Mouse (Mus musculus): ENCODE measurements around the gene Slc22a29. TPM values are rescaled to one million over a fixed set of nuclear protein-coding genes. Genes with fewer than 3 reads are reported as not detected.
"Not testable (repeated sequence)": the region's sequence is repeated elsewhere in the genome, so short reads cannot be mapped to it uniquely, and the experiment has no call there.

Slc22a29 gene
- total and polyA plus RNA-seq, 3 experiments = not detected

DNA sequence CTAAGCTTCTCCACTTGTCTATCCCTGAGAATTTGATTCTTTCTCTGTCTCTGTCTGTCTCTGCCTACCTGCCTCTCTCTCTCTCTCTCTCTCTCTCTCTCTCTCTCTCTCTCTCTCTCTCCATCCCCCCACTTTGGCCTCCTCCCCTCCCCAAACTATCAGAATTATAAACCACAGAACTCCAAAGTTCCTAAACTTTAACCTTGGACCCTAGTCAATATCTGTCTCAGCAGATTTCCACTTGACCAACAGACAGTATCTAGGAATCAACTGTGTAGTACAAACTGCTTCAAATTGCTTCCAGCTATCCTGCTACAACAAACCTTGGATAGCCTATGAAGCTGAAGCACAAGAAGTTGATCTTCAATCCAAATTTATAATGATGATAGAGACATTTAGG is 10.2 kb upstream of the Slc22a29 start:
- TF ChIP-seq RCOR1 (IDR thresholded peaks at IDR 0.05; ENCODE audit: low read depth, low read length) (no peak), MEF2A (IDR thresholded peaks at IDR 0.05; ENCODE audit: extremely low read depth, insufficient replicate concordance, low read depth, low read length, poor library complexity, severe bottlenecking) (no peak), JUND (IDR thresholded peaks at IDR 0.05; ENCODE audit: low read depth, low read length) (no peak)
- no peaks in the 10 kb centered on the region for H3K79me2 ChIP-seq (ENCODE audit: control insufficient read depth, insufficient read depth, low read length, poor library complexity)
- DNase-seq (ENCODE audit: low read depth, low spot score) = no peak

DNA sequence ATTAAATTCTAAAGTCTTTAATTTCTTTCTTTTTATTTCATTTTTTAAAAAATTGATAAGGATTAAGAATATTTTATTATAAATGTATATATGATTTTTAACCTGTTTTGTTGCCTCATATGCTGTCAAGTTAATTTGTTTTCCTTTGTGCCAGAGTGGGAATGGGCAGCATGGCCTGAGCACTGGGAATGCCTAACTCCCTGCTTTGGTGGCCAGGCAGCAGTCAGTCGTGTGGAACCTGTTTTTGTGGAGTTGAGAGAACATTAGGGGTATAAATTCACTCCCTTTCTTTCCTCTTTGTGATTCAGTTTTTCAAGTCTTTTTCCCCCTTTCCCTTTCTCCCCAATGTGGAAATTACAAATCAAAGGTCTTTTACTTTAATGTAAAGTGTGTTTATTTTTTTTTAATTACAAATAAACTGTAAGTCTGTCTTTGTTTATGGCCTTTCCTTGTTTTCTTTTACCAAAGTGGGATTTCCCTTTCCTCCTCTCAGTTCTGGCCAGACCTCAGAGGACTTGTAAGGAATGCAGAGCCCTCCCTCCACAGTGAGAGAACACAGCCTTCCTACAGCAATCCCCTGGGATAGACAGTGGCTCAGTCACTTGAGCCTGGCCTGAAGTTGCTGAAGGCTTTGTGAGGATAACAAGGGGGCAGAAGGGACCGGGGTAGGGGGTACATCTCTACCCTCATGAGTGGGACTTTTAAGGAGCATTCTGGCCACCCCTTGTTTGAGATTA is 69.7 kb downstream of the Slc22a29 start:
- no peak overlapping the region for H3K9ac ChIP-seq (ENCODE audit: control insufficient read depth, low read depth, low read length, poor library complexity, severe bottlenecking)
- H3K79me2 ChIP-seq (ENCODE audit: control insufficient read depth, insufficient read depth, low read length, poor library complexity) = no peaks in the 10 kb centered on the region
- H3K4me1 ChIP-seq (ENCODE audit: control insufficient read depth in 1 of 2, insufficient read depth in 2 of 2, low read length in 2 of 2) = no peaks in the 10 kb centered on the region
- H3K4me3 ChIP-seq (ENCODE audit: control insufficient read depth in 1 of 2, insufficient read depth in 1 of 2, low read depth in 2 of 2, low read length in 2 of 2) = no peak overlapping the region
- H3K9me3 ChIP-seq (replicated peaks; ENCODE audit: insufficient read depth, low read length) = no peaks in the 10 kb centered on the region
- H3K36me3 ChIP-seq (ENCODE audit: control insufficient read depth in 1 of 2, insufficient read depth in 2 of 2, low read length in 2 of 2) = no peaks in the 10 kb centered on the region
- no peak overlapping the region for H3K27ac ChIP-seq (ENCODE audit: control insufficient read depth, low read depth, low read length)
- DNase-seq (ENCODE audit: low read depth, low spot score) = no peak
- no peaks in the 10 kb centered on the region for H3K27me3 ChIP-seq (ENCODE audit: control insufficient read depth in 1 of 2, insufficient read depth in 2 of 2, low read length in 2 of 2)
- TF ChIP-seq TCF12 (IDR thresholded peaks at IDR 0.05; ENCODE audit: low read depth, low read length) (no peak), TAL1 (IDR thresholded peaks at IDR 0.05; ENCODE audit: low read length) (no peak), NELFE (IDR thresholded peaks at IDR 0.05; ENCODE audit: low read depth, low read length) (no peak), TBP (IDR thresholded peaks at IDR 0.05; ENCODE audit: low read depth, low read length) (no peak), MAFK (IDR thresholded peaks at IDR 0.05; ENCODE audit: borderline replicate concordance, low read depth, low read length) (no peak), POLR2A (IDR thresholded peaks at IDR 0.05; ENCODE audit: control insufficient read depth in 1 of 2, insufficient read depth in 1 of 2, low read depth in 1 of 2, low read length in 2 of 2, poor library complexity in 1 of 2) (no peak), BHLHE40 (IDR thresholded peaks at IDR 0.05; ENCODE audit: borderline replicate concordance, low read depth, low read length) (no peak), RAD21 (IDR thresholded peaks at IDR 0.05; ENCODE audit: low read depth, low read length) (no peak), CHD2 (IDR thresholded peaks at IDR 0.05; ENCODE audit: low read length) (no peak), MEF2A (IDR thresholded peaks at IDR 0.05; ENCODE audit: extremely low read depth, insufficient replicate concordance, low read depth, low read length, poor library complexity, severe bottlenecking) (no peak), MYC (IDR thresholded peaks at IDR 0.05; ENCODE audit: low read depth, low read length) (no peak)

More for the DNA sequence above, 10.2 kb upstream of the Slc22a29 start:
- H3K36me3 ChIP-seq (ENCODE audit: control insufficient read depth in 1 of 2, insufficient read depth in 2 of 2, low read length in 2 of 2) = no peaks in the 10 kb centered on the region
- no peak overlapping the region for H3K27ac ChIP-seq (ENCODE audit: control insufficient read depth, low read depth, low read length)
- no peaks in the 10 kb centered on the region for H3K4me1 ChIP-seq (ENCODE audit: control insufficient read depth in 1 of 2, insufficient read depth in 2 of 2, low read length in 2 of 2)
- H3K4me3 ChIP-seq (ENCODE audit: control insufficient read depth in 1 of 2, insufficient read depth in 1 of 2, low read depth in 2 of 2, low read length in 2 of 2) = no peak overlapping the region
- no peak overlapping the region for H3K9ac ChIP-seq (ENCODE audit: control insufficient read depth, low read depth, low read length, poor library complexity, severe bottlenecking)
- no peaks in the 10 kb centered on the region for H3K27me3 ChIP-seq (ENCODE audit: control insufficient read depth in 1 of 2, insufficient read depth in 2 of 2, low read length in 2 of 2)
- H3K9me3 ChIP-seq (replicated peaks; ENCODE audit: insufficient read depth, low read length) = no peaks in the 10 kb centered on the region

DNA sequence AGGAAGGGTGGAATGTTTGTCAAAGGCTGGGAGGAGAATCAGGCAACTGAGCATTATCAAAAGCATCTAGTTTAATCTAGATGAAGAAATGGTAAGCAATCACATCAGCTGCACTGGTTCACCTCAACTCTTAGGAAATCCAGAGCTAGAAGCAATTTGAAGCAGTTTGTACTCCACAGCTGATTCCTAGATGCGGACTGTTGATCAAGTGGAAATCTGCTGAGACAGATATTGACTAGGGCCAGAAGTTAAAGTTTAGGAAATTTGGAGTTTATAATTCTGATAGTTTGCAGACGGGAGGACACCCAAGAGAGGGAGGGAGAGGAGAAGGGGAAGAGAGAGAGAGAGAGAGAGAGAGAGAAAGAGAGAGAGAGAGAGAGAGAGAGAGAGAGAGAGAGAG is 76.0 kb downstream of the Slc22a29 start:
- H3K9me3 ChIP-seq (replicated peaks; ENCODE audit: insufficient read depth, low read length); H3K27ac ChIP-seq (ENCODE audit: control insufficient read depth, low read depth, low read length); H3K9ac ChIP-seq (ENCODE audit: control insufficient read depth, low read depth, low read length, poor library complexity, severe bottlenecking); H3K4me1 ChIP-seq (ENCODE audit: control insufficient read depth in 1 of 2, insufficient read depth in 2 of 2, low read length in 2 of 2); H3K36me3 ChIP-seq (ENCODE audit: control insufficient read depth in 1 of 2, insufficient read depth in 2 of 2, low read length in 2 of 2); H3K27me3 ChIP-seq (ENCODE audit: control insufficient read depth in 1 of 2, insufficient read depth in 2 of 2, low read length in 2 of 2); H3K4me3 ChIP-seq (ENCODE audit: control insufficient read depth in 1 of 2, insufficient read depth in 1 of 2, low read depth in 2 of 2, low read length in 2 of 2); H3K79me2 ChIP-seq (ENCODE audit: control insufficient read depth, insufficient read depth, low read length, poor library complexity); DNase-seq (ENCODE audit: low read depth, low spot score): not testable (repeated sequence)

DNA sequence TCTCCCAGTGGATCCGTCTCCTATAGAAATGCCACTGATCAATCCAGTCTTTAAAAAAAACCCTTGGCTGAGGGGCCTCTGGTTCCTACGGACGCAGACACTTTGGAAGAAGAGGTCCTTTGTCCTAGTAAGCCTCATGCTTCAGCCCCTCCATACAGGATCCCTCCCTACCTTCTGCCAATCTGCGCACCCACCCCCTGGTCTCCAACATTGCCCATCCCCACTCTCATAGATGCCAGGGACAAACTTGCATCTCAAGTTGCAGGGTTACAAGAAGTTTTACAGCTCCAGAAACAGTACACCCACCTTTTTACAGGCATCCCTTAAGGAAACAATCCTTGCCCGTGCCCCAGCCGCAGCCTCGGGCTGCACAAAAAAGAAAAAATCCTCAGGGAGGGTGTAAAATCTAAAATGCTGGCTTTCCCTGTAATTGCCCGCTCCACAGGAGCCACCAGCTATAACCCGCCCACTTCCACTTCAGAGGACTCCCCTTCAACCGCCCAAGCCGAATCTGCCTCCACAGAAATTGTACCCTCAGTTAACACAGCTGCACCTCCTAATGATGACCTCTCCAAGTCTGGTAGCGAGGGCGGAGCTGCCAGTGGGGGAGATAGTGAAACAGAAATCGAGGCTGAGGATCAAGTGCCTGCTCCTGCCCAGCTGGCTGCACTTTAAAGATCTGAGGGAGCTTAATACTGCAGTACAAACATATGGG is 84.4 kb downstream of the Slc22a29 start:
- DNase-seq (ENCODE audit: low read depth, low spot score); H3K36me3 ChIP-seq (ENCODE audit: control insufficient read depth in 1 of 2, insufficient read depth in 2 of 2, low read length in 2 of 2); H3K9me3 ChIP-seq (replicated peaks; ENCODE audit: insufficient read depth, low read length); H3K27ac ChIP-seq (ENCODE audit: control insufficient read depth, low read depth, low read length); H3K9ac ChIP-seq (ENCODE audit: control insufficient read depth, low read depth, low read length, poor library complexity, severe bottlenecking); H3K79me2 ChIP-seq (ENCODE audit: control insufficient read depth, insufficient read depth, low read length, poor library complexity); H3K27me3 ChIP-seq (ENCODE audit: control insufficient read depth in 1 of 2, insufficient read depth in 2 of 2, low read length in 2 of 2); H3K4me3 ChIP-seq (ENCODE audit: control insufficient read depth in 1 of 2, insufficient read depth in 1 of 2, low read depth in 2 of 2, low read length in 2 of 2); H3K4me1 ChIP-seq (ENCODE audit: control insufficient read depth in 1 of 2, insufficient read depth in 2 of 2, low read length in 2 of 2): not testable (repeated sequence)

DNA sequence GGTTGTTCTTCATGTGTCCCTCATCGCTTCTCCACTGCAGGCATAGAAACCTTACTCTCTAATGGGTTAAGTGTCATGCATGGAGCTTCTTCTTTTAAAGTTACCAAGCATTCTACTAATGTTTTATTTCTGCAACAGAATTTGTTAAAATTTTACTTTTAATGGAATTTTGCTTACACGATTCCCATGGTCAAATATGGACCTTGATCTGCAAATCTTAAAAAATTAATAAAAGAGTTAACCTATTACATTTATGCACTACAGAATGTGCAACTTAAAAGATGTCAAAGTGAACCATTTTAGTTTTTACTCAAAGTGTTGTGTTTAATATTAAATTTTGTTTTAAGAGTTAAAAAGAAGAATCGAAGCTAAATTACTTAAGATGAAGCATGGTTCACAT is 86.8 kb downstream of the Slc22a29 start, which contains the start of gene Slc22a28:
Gene Slc22a28 (minus strand): TSS at position 102 of the 400 bp plus-strand sequence.
- not testable (repeated sequence) for DNase-seq (ENCODE audit: low read depth, low spot score); H3K27ac ChIP-seq (ENCODE audit: control insufficient read depth, low read depth, low read length); H3K9me3 ChIP-seq (replicated peaks; ENCODE audit: insufficient read depth, low read length); H3K4me3 ChIP-seq (ENCODE audit: control insufficient read depth in 1 of 2, insufficient read depth in 1 of 2, low read depth in 2 of 2, low read length in 2 of 2); H3K79me2 ChIP-seq (ENCODE audit: control insufficient read depth, insufficient read depth, low read length, poor library complexity); H3K9ac ChIP-seq (ENCODE audit: control insufficient read depth, low read depth, low read length, poor library complexity, severe bottlenecking); H3K4me1 ChIP-seq (ENCODE audit: control insufficient read depth in 1 of 2, insufficient read depth in 2 of 2, low read length in 2 of 2); H3K27me3 ChIP-seq (ENCODE audit: control insufficient read depth in 1 of 2, insufficient read depth in 2 of 2, low read length in 2 of 2); H3K36me3 ChIP-seq (ENCODE audit: control insufficient read depth in 1 of 2, insufficient read depth in 2 of 2, low read length in 2 of 2)

Data from MEL (cell line).